Mouse (Mus musculus) CH12.LX (cell line): ENCODE measurements around the gene Sit1. TPM values are rescaled to one million over a fixed set of nuclear protein-coding genes. Genes with fewer than 3 reads are reported as not detected.

Source experiments
- DNase-seq: peaks from one replicate; pipeline ENCODE4 v3.0.0-alpha.2; 2013; ENCODE audit errors: extremely low read depth
- H3K27ac ChIP-seq: 2 replicates; pipeline ENCODE4 v1.5.1; 2012; ENCODE audit warnings: low read depth, mild to moderate bottlenecking, control low read depth, moderate library complexity; ENCODE audit not compliant: insufficient read depth
- H3K27me3 ChIP-seq: replicated peaks from 2 replicates; pipeline ENCODE3; 2012; ENCODE audit warnings: inconsistent platforms
- H3K36me3 ChIP-seq, 2 experiments: replicated peaks in 1 of 2; 2 replicates each; pipeline versions ENCODE3 to v1.6.1; 2012; ENCODE audit warnings: inconsistent platforms in 1 of 2, low read length in 1 of 2, mild to moderate bottlenecking in 1 of 2, mixed read lengths in 1 of 2, moderate library complexity in 1 of 2; ENCODE audit not compliant: control insufficient read depth in 1 of 2, insufficient read depth in 1 of 2
- H3K4me1 ChIP-seq, 2 experiments: 2 replicates each; pipeline ENCODE4 v1.6.1; 2012; ENCODE audit warnings: inconsistent platforms in 1 of 2, moderate library complexity in 1 of 2; ENCODE audit not compliant: insufficient read depth in 2 of 2, control insufficient read depth in 1 of 2
- H3K4me2 ChIP-seq: 2 replicates; pipeline ENCODE4 v1.6.1; 2012; ENCODE audit warnings: low read depth, mild to moderate bottlenecking, control low read depth; ENCODE audit not compliant: poor library complexity, insufficient read depth, severe bottlenecking
- H3K4me3 ChIP-seq, 3 experiments: fragments of 150-350 bp in 1 of 3; sonication (generic) in 1 of 3; replicated peaks in 1 of 3; 2 replicates each; pipeline versions ENCODE3 to v1.5.1; 2011 to 2012; ENCODE audit warnings: low read depth in 2 of 3, low read length in 2 of 3, mild to moderate bottlenecking in 2 of 3, moderate library complexity in 2 of 3, control low read depth in 1 of 3, improper control_type of control experiment in 1 of 3, inconsistent platforms in 1 of 3, mixed read lengths in 1 of 3; ENCODE audit not compliant: poor library complexity in 1 of 3
- H3K79me2 ChIP-seq: replicated peaks from 2 replicates; pipeline ENCODE4 v1.6.1; 2012; ENCODE audit warnings: mild to moderate bottlenecking, moderate library complexity; ENCODE audit not compliant: control insufficient read depth, poor library complexity, insufficient read depth, severe bottlenecking; ENCODE audit errors: extremely low read depth
- H3K9ac ChIP-seq: 2 replicates; pipeline ENCODE4 v1.6.1; 2012; ENCODE audit warnings: low read depth, mild to moderate bottlenecking, control low read depth, moderate library complexity; ENCODE audit not compliant: insufficient read depth
- H3K9me3 ChIP-seq: replicated peaks from 2 replicates; pipeline ENCODE3; 2012; ENCODE audit warnings: low read length, inconsistent platforms, mixed read lengths
- BHLHE40 ChIP-seq: IDR thresholded peaks from 2 replicates; pipeline ENCODE4 v1.6.1; 2011; ENCODE audit warnings: mild to moderate bottlenecking, low read depth, low read length, improper control_type of control experiment
- ETS1 ChIP-seq: conservative IDR thresholded peaks from 2 replicates; pipeline ENCODE4 v1.6.1; 2012; ENCODE audit warnings: low read depth, mild to moderate bottlenecking, inconsistent platforms, low read length, improper control_type of control experiment, moderate library complexity
- GABPA ChIP-seq: IDR thresholded peaks from 2 replicates; pipeline ENCODE4 v1.6.1; 2012; ENCODE audit warnings: low read depth, low read length, improper control_type of control experiment, inconsistent platforms; ENCODE audit not compliant: insufficient replicate concordance
- HCFC1 ChIP-seq: IDR thresholded peaks from 2 replicates; pipeline ENCODE4 v1.6.1; 2012; ENCODE audit warnings: low read depth, mild to moderate bottlenecking, inconsistent platforms, low read length, improper control_type of control experiment
- MAFK ChIP-seq: IDR thresholded peaks from 2 replicates; pipeline ENCODE4 v1.6.1; 2011; ENCODE audit warnings: low read length, improper control_type of control experiment; ENCODE audit not compliant: insufficient replicate concordance
- MEF2A ChIP-seq: IDR thresholded peaks from 2 replicates; pipeline ENCODE4 v1.6.1; 2014; ENCODE audit warnings: low read depth, mild to moderate bottlenecking, inconsistent platforms, low read length, improper control_type of control experiment, borderline replicate concordance
- RAD21 ChIP-seq: IDR thresholded peaks from 2 replicates; pipeline ENCODE4 v1.6.1; 2011; ENCODE audit warnings: low read depth, mild to moderate bottlenecking, low read length, improper control_type of control experiment, moderate library complexity
- SMC3 ChIP-seq: IDR thresholded peaks from 2 replicates; pipeline ENCODE4 v1.6.1; 2011; ENCODE audit warnings: low read depth, low read length, improper control_type of control experiment
- TCF12 ChIP-seq: IDR thresholded peaks from 2 replicates; pipeline ENCODE4 v1.6.1; 2014; ENCODE audit warnings: low read depth, mild to moderate bottlenecking, inconsistent platforms, low read length, improper control_type of control experiment
- ZC3H11A ChIP-seq: IDR thresholded peaks from 2 replicates; pipeline ENCODE4 v1.6.1; 2012; ENCODE audit warnings: low read depth, mild to moderate bottlenecking, inconsistent platforms, low read length, improper control_type of control experiment
- ZKSCAN1 ChIP-seq: IDR thresholded peaks from 2 replicates; pipeline ENCODE4 v1.6.1; 2012; ENCODE audit warnings: low read depth, inconsistent platforms, low read length, improper control_type of control experiment, borderline replicate concordance
- ZMIZ1 ChIP-seq: IDR thresholded peaks from 2 replicates; pipeline ENCODE4 v1.6.1; 2012; ENCODE audit warnings: low read depth, mild to moderate bottlenecking, inconsistent platforms, low read length, improper control_type of control experiment
- ZNF384 ChIP-seq: IDR thresholded peaks from 2 replicates; pipeline ENCODE4 v1.6.1; 2012; ENCODE audit warnings: low read depth, low read length, improper control_type of control experiment, inconsistent platforms
- dilution Hi-C: fragments of 300-500 bp; cut with MboI; formaldehyde crosslinking; loops from 2 replicates; pipeline ENCODE4 v1.14.3; 2020; ENCODE audit warnings: low sequenced_read_pairs; ENCODE audit not compliant: extremely low pct_unique_long_range_greater_than_20kb, extremely low pct_ligation_motif_present
- in situ Hi-C: fragments of 300-500 bp; cut with MboI; formaldehyde crosslinking; loops from 3 replicates; pipeline ENCODE4 v1.14.3; 2019; ENCODE audit warnings: low sequenced_read_pairs, low pct_ligation_motif_present, low pct_unique_long_range_greater_than_20kb, mixed read lengths
- polyA plus RNA-seq: library from polyadenylated mRNA; unstranded; fragments of >175 nt; gene quantifications from 2 replicates; pipeline ENCODE4 v1.2.1, GENCODE M21; 2012; ENCODE audit warnings: low read depth; ENCODE audit not compliant: insufficient read length
- total RNA-seq, 2 experiments: library from RNA; depleted of rRNA; stranded (reverse); fragments of 300-350 nt in 1 of 2; fragments of >200 nt in 1 of 2; gene quantifications; 2 replicates each; pipeline ENCODE4 v1.2.3; 2012 to 2014

The Sit1 gene
- total RNA-seq (2012; rRNA removed) (2.8 and 3.8 TPM in 2 replicates), total RNA-seq (2014; rRNA removed) (10.5 and 10.8 TPM in 2 replicates), polyA plus RNA-seq (10.1 and 12.5 TPM in 2 replicates)

GRCm38 (mm10) chr4:43483535-43484091, at the start of gene Sit1:
Sit1 (minus strand) TSS chr4:43483734.
- DNase-seq, result peak; percentile 59
- in situ Hi-C loops (loop anchor here (5.0 kb wide), 1 partner anchor 41 kb away; the partner anchor contains the start of gene Tesk1), dilution Hi-C loops (no loop called here)
- Histone ChIP-seq H3K36me3 (no peaks in the 10 kb centered on the region), H3K27ac (no peak within 1 kb of the TSS), H3K79me2 (no peaks in the 10 kb centered on the region), H3K4me2 (peak within 1 kb of the TSS; percentile 32), H3K9ac (no peak within 1 kb of the TSS), H3K4me1 (peaks cover 10 to 36% of the 10 kb centered on the region in 2 experiments), H3K9me3 (peaks cover 3% of the 10 kb centered on the region), H3K4me3 (peak within 1 kb of the TSS in 2 of 3 experiments; percentile 32 to 58), H3K27me3 (peaks cover 3% of the 10 kb centered on the region)
- TF ChIP-seq ETS1, result peak; percentile 58
- TF ChIP-seq ZKSCAN1, result no peak
- TF ChIP-seq GABPA, result no peak
- no peak for TF ChIP-seq MAFK
- TF ChIP-seq HCFC1, result no peak
- TF ChIP-seq BHLHE40, result peak; percentile 82
- TF ChIP-seq ZMIZ1, result no peak

GRCm38 (mm10) chr4:43533270-43533669, 49.7 kb upstream of the Sit1 start:
- in situ Hi-C loops (no loop called here), dilution Hi-C loops (no loop called here)
- no peaks in the 10 kb centered on the region for H3K9me3 ChIP-seq
- no peaks in the 10 kb centered on the region for H3K27me3 ChIP-seq
- no peak overlapping the region for H3K9ac ChIP-seq
- no peak for DNase-seq
- H3K4me1 ChIP-seq, result peaks cover 0 to 5% of the 10 kb centered on the region in 2 experiments; a peak in 1 of 4 replicates
- H3K4me3 ChIP-seq, result no peak overlapping the region
- H3K4me2 ChIP-seq, result no peak overlapping the region
- no peaks in the 10 kb centered on the region for H3K79me2 ChIP-seq
- H3K36me3 ChIP-seq, result peaks cover 70 to 83% of the 10 kb centered on the region in 2 experiments
- TF ChIP-seq ETS1, result no peak
- TF ChIP-seq MEF2A, result no peak
- TF ChIP-seq ZC3H11A, result no peak
- TF ChIP-seq TCF12, result no peak
- TF ChIP-seq SMC3, result no peak
- TF ChIP-seq ZNF384, result no peak
- TF ChIP-seq RAD21, result no peak
- no peak overlapping the region for H3K27ac ChIP-seq
